Mouse (Mus musculus) lung, postnatal 14 days (tissue): ENCODE results near the gene Cln5.

Experiments used
- DNase-seq: peaks from one replicate; pipeline ENCODE4 v3.0.0; 2021

Cln5 gene

GRCm38 (mm10) chr14:103112606-103113363, 42.8 kb downstream of the Cln5 start:
- no peak for DNase-seq

GRCm38 (mm10) chr14:103114994-103115670, 45.1 kb downstream of the Cln5 start:
- DNase-seq = no peak

DNA sequence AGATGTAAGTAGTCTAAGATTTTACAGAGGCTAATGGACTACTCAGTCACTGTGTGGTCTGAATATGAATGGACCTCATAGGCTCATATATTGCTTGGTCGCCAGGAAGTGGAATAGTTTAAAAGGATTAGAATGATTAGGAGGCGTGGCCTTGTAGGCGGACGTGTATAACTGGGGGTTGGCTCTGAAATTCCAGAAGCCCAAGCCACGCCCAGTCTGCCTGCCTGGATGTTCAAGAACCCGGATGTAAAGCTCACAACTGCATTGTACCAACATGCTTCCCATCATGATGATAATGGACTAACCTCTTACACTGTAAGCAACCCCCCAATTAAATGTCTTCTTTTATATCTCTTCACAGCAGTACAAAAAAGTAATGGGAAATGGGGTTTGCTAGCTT, 55.7 kb downstream of the Cln5 start:
- DNase-seq = no peak
